Mouse (Mus musculus) stomach, postnatal 0 days (tissue): ENCODE data around the gene Wtap.

Source experiments
- CTCF ChIP-seq: IDR thresholded peaks from 2 replicates; pipeline ENCODE4 v1.5.1; 2016; ENCODE audit warnings: antibody characterized with exemption, low read depth, mild to moderate bottlenecking, moderate library complexity
- EP300 ChIP-seq: optimal IDR thresholded peaks from 2 replicates; pipeline ENCODE3; 2016; ENCODE audit warnings: antibody characterized with exemption

DNA sequence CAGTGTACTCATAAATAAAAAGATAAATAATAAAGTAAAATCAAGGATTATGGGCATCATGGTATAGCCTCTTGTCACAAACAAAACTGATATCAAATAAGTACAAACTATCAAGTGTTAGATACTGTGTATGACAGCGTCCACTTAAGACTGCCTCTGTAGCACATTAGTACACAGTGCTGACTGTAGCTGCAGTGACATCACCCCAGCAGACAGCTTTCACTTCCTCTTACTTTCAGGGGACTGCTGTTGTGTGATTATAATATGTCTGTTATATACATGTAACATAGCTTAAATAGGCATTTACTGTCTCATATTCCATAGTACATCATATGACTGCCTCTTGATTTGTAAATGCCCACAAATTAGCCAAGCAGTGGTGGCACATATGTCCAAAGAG, 72.9 kb downstream of the Wtap start:
- TF ChIP-seq EP300 (no peak), CTCF (no peak)
